Mouse (Mus musculus) thymus, adult 2 months (tissue): ENCODE measurements at regions not wholly inside any gene's neighbourhood (a gene's known extent, or its start where the extent isn't known, plus 50 kb on each side); places are given as distances from the start of the nearest gene placed in this dataset.

ENCODE experiments used
- CTCF ChIP-seq: fragments of 200-500 bp; IDR thresholded peaks from 2 replicates; pipeline ENCODE4 v1.5.1; 2012; ENCODE audit warnings: mild to moderate bottlenecking, control low read depth, low read length, moderate library complexity, borderline replicate concordance; ENCODE audit not compliant: control insufficient read depth, poor library complexity, insufficient read depth; ENCODE audit errors: extremely low read depth
- POLR2A ChIP-seq: fragments of 200-500 bp; IDR thresholded peaks from 2 replicates; pipeline ENCODE4 v1.6.1; 2012; ENCODE audit warnings: mild to moderate bottlenecking, low read length, control low read depth, moderate library complexity; ENCODE audit not compliant: control insufficient read depth, poor library complexity, insufficient read depth; ENCODE audit errors: extremely low read depth

GRCm38 (mm10) chr15:27145860-27146259 is 250.5 kb upstream of the Fbxl7 start:
- no peak for TF ChIP-seq POLR2A
- TF ChIP-seq CTCF, result no peak
